Mouse (Mus musculus): ENCODE results near the gene Snx6. TPM values are rescaled to one million over a fixed set of nuclear protein-coding genes. Genes with fewer than 3 reads are reported as not detected.

Gene Snx6
- total and polyA plus RNA-seq, 3 experiments, result 67.3 to 155 (median 85.8) TPM

GRCm38 (mm10) chr12:54807481-54807880 is 12.0 kb upstream of the Snx6 start:
- dilution Hi-C loops (cut with MboI; ENCODE audit: extremely low pct_ligation_motif_present, extremely low pct_unique_long_range_greater_than_20kb, low sequenced_read_pairs) (no loop called here), in situ Hi-C loops (cut with MboI; ENCODE audit: low pct_ligation_motif_present, low pct_unique_long_range_greater_than_20kb, low sequenced_read_pairs) (no loop called here)
- Histone ChIP-seq H3K9ac (ENCODE audit: insufficient read depth, low read depth) (no peak overlapping the region), H3K79me2 (replicated peaks; ENCODE audit: control insufficient read depth, extremely low read depth, insufficient read depth, poor library complexity, severe bottlenecking) (no peaks in the 10 kb centered on the region), H3K36me3 (replicated peaks in 1 of 2; ENCODE audit: control insufficient read depth in 1 of 2, insufficient read depth in 1 of 2, low read length in 1 of 2) (no peaks in the 10 kb centered on the region), H3K4me3 (replicated peaks in 1 of 3; ENCODE audit: low read depth in 2 of 3, low read length in 2 of 3, poor library complexity in 1 of 3) (no peak overlapping the region), H3K9me3 (replicated peaks; ENCODE audit: low read length) (no peaks in the 10 kb centered on the region), H3K4me1 (ENCODE audit: control insufficient read depth in 1 of 2, insufficient read depth in 2 of 2) (peaks cover 2 to 10% of the 10 kb centered on the region in 2 experiments; a peak in 2 of 4 replicates), H3K27me3 (replicated peaks) (no peaks in the 10 kb centered on the region), H3K4me2 (ENCODE audit: insufficient read depth, low read depth, poor library complexity, severe bottlenecking) (no peak overlapping the region), H3K27ac (ENCODE audit: insufficient read depth, low read depth) (no peak overlapping the region)
- DNase-seq (ENCODE audit: extremely low read depth), result no peak
- TF ChIP-seq SIN3A (IDR thresholded peaks at IDR 0.05; ENCODE audit: low read length), result no peak
- TF ChIP-seq PAX5 (IDR thresholded peaks at IDR 0.05; ENCODE audit: low read length), result no peak
- TF ChIP-seq NRF1 (IDR thresholded peaks at IDR 0.05; ENCODE audit: low read depth, low read length), result no peak
- TF ChIP-seq IRF4 (IDR thresholded peaks at IDR 0.05; ENCODE audit: low read depth, low read length), result no peak
- TF ChIP-seq BHLHE40 (IDR thresholded peaks at IDR 0.05; ENCODE audit: low read depth, low read length), result no peak

GRCm38 (mm10) chr12:54806131-54806530 is 10.6 kb upstream of the Snx6 start:
- H3K27ac ChIP-seq (ENCODE audit: insufficient read depth, low read depth), result no peak overlapping the region
- H3K9ac ChIP-seq (ENCODE audit: insufficient read depth, low read depth), result no peak overlapping the region
- H3K4me1 ChIP-seq (ENCODE audit: control insufficient read depth in 1 of 2, insufficient read depth in 2 of 2), result peaks cover 2 to 10% of the 10 kb centered on the region in 2 experiments; a peak in 2 of 4 replicates
- no peak overlapping the region for H3K4me2 ChIP-seq (ENCODE audit: insufficient read depth, low read depth, poor library complexity, severe bottlenecking)
- no peak for TF ChIP-seq CHD1 (IDR thresholded peaks at IDR 0.05; ENCODE audit: low read depth, low read length)
- no peak for TF ChIP-seq POLR2AphosphoS2 (IDR thresholded peaks at IDR 0.05; ENCODE audit: low read depth, low read length)
- TF ChIP-seq HCFC1 (IDR thresholded peaks at IDR 0.05; ENCODE audit: low read depth, low read length), result no peak
- no peak for TF ChIP-seq RAD21 (IDR thresholded peaks at IDR 0.05; ENCODE audit: low read depth, low read length)
- no peak for TF ChIP-seq MXI1 (IDR thresholded peaks at IDR 0.05; ENCODE audit: low read depth, low read length)
- no peak for TF ChIP-seq USF1 (IDR thresholded peaks at IDR 0.05; ENCODE audit: low read depth, low read length)
- TF ChIP-seq IRF4 (IDR thresholded peaks at IDR 0.05; ENCODE audit: low read depth, low read length), result no peak
- no peak for TF ChIP-seq PAX5 (IDR thresholded peaks at IDR 0.05; ENCODE audit: low read length)
- no peak for TF ChIP-seq E2F4 (IDR thresholded peaks at IDR 0.05; ENCODE audit: insufficient replicate concordance, low read depth, low read length)
- TF ChIP-seq MAX (IDR thresholded peaks at IDR 0.05; ENCODE audit: low read length), result no peak
- no peak for TF ChIP-seq JUN (IDR thresholded peaks at IDR 0.05; ENCODE audit: insufficient read depth, low read depth, low read length)
- TF ChIP-seq ELF1 (IDR thresholded peaks at IDR 0.05; ENCODE audit: low read depth, low read length), result no peak
- no peak for TF ChIP-seq USF2 (conservative IDR thresholded peaks at IDR 0.05; ENCODE audit: low read depth, low read length)
- TF ChIP-seq CTCF (conservative IDR thresholded peaks at IDR 0.05 in 1 of 2, IDR thresholded peaks at IDR 0.05 in 1 of 2; ENCODE audit: low read depth in 2 of 2, low read length in 2 of 2), result no peak
- no peak for TF ChIP-seq BHLHE40 (IDR thresholded peaks at IDR 0.05; ENCODE audit: low read depth, low read length)
- no peak for TF ChIP-seq GABPA (IDR thresholded peaks at IDR 0.05; ENCODE audit: insufficient replicate concordance, low read depth, low read length)
- TF ChIP-seq UBTF (IDR thresholded peaks at IDR 0.05; ENCODE audit: low read depth, low read length), result no peak
- no peak for TF ChIP-seq SMC3 (IDR thresholded peaks at IDR 0.05; ENCODE audit: low read depth, low read length)
- H3K4me3 ChIP-seq (replicated peaks in 1 of 3; ENCODE audit: low read depth in 2 of 3, low read length in 2 of 3, poor library complexity in 1 of 3), result no peak overlapping the region
- in situ Hi-C loops (cut with MboI; ENCODE audit: low pct_ligation_motif_present, low pct_unique_long_range_greater_than_20kb, low sequenced_read_pairs), result no loop called here
- DNase-seq (ENCODE audit: extremely low read depth), result no peak
- H3K36me3 ChIP-seq (replicated peaks in 1 of 2; ENCODE audit: control insufficient read depth in 1 of 2, insufficient read depth in 1 of 2, low read length in 1 of 2), result no peaks in the 10 kb centered on the region
- H3K9me3 ChIP-seq (replicated peaks; ENCODE audit: low read length), result no peaks in the 10 kb centered on the region
- H3K79me2 ChIP-seq (replicated peaks; ENCODE audit: control insufficient read depth, extremely low read depth, insufficient read depth, poor library complexity, severe bottlenecking), result no peaks in the 10 kb centered on the region
- dilution Hi-C loops (cut with MboI; ENCODE audit: extremely low pct_ligation_motif_present, extremely low pct_unique_long_range_greater_than_20kb, low sequenced_read_pairs), result no loop called here
- no peaks in the 10 kb centered on the region for H3K27me3 ChIP-seq (replicated peaks)
